Mouse (Mus musculus) MEL (cell line): ENCODE data around the gene Gm2310. TPM values are rescaled to one million over a fixed set of nuclear protein-coding genes. Genes with fewer than 3 reads are reported as not detected.

Experiments used
- DNase-seq: peaks from one replicate; pipeline ENCODE4 v3.0.0; 2011; ENCODE audit warnings: low read depth, low spot score
- H3K27ac ChIP-seq: 2 replicates; pipeline ENCODE4 v1.5.1; 2012; ENCODE audit warnings: low read depth, mild to moderate bottlenecking, control low read depth, low read length, moderate library complexity; ENCODE audit not compliant: control insufficient read depth
- H3K27me3 ChIP-seq, 2 experiments: fragments of 150-350 bp in 1 of 2; sonication (generic) in 1 of 2; 2 replicates each; pipeline ENCODE4 v1.6.1; 2012; ENCODE audit warnings: low read length in 2 of 2, mild to moderate bottlenecking in 2 of 2, improper control_type of control experiment in 1 of 2, moderate library complexity in 1 of 2; ENCODE audit not compliant: insufficient read depth in 2 of 2, control insufficient read depth in 1 of 2
- H3K36me3 ChIP-seq, 2 experiments: 2 replicates each; pipeline ENCODE4 v1.6.1; 2012 to 2014; ENCODE audit warnings: low read length in 2 of 2, improper control_type of control experiment in 1 of 2, inconsistent platforms in 1 of 2, mild to moderate bottlenecking in 1 of 2; ENCODE audit not compliant: insufficient read depth in 2 of 2, control insufficient read depth in 1 of 2
- H3K4me1 ChIP-seq, 2 experiments: fragments of 150-350 bp in 1 of 2; sonication (generic) in 1 of 2; 2 replicates each; pipeline ENCODE4 v1.6.1; 2012; ENCODE audit warnings: low read length in 2 of 2, improper control_type of control experiment in 1 of 2, mild to moderate bottlenecking in 1 of 2; ENCODE audit not compliant: insufficient read depth in 2 of 2, control insufficient read depth in 1 of 2
- H3K4me3 ChIP-seq, 2 experiments: fragments of 150-350 bp in 1 of 2; sonication (generic) in 1 of 2; 2 replicates each; pipeline ENCODE4 v1.5.1; 2012; ENCODE audit warnings: low read depth in 2 of 2, low read length in 2 of 2, mild to moderate bottlenecking in 2 of 2, moderate library complexity in 2 of 2, control low read depth in 1 of 2, improper control_type of control experiment in 1 of 2; ENCODE audit not compliant: control insufficient read depth in 1 of 2, insufficient read depth in 1 of 2
- H3K79me2 ChIP-seq: 2 replicates; pipeline ENCODE4 v1.6.1; 2012; ENCODE audit warnings: mild to moderate bottlenecking, low read length, moderate library complexity; ENCODE audit not compliant: control insufficient read depth, poor library complexity, insufficient read depth
- H3K9ac ChIP-seq: 2 replicates; pipeline ENCODE4 v1.6.1; 2012; ENCODE audit warnings: low read depth, mild to moderate bottlenecking, control low read depth, low read length, moderate library complexity; ENCODE audit not compliant: control insufficient read depth, poor library complexity, severe bottlenecking
- H3K9me3 ChIP-seq: fragments of 150-350 bp; sonication (generic); replicated peaks from 2 replicates; pipeline ENCODE4 v1.6.1; 2012; ENCODE audit warnings: mild to moderate bottlenecking, low read length, improper control_type of control experiment, moderate library complexity; ENCODE audit not compliant: insufficient read depth
- CTCF ChIP-seq, 3 experiments: IDR thresholded peaks in 2 of 3; conservative IDR thresholded peaks in 1 of 3; 2 replicates each; pipeline ENCODE4 v1.5.1; 2011 to 2012; ENCODE audit warnings: low read length in 3 of 3, low read depth in 2 of 3, mild to moderate bottlenecking in 2 of 3, improper control_type of control experiment in 1 of 3, inconsistent platforms in 1 of 3, mixed read lengths in 1 of 3, moderate library complexity in 1 of 3; ENCODE audit not compliant: control insufficient read depth in 1 of 3, insufficient read depth in 1 of 3, poor library complexity in 1 of 3, severe bottlenecking in 1 of 3
- E2F4 ChIP-seq: IDR thresholded peaks from 2 replicates; pipeline ENCODE4 v1.6.1; 2011; ENCODE audit warnings: low read depth, low read length, improper control_type of control experiment, borderline replicate concordance
- EP300 ChIP-seq, 2 experiments: IDR thresholded peaks; 2 replicates each; pipeline ENCODE4 v1.6.1; 2011; ENCODE audit warnings: improper control_type of control experiment in 2 of 2, low read length in 2 of 2, low read depth in 1 of 2, mild to moderate bottlenecking in 1 of 2
- HCFC1 ChIP-seq: IDR thresholded peaks from 2 replicates; pipeline ENCODE4 v1.6.1; 2012; ENCODE audit warnings: low read depth, mild to moderate bottlenecking, inconsistent platforms, low read length, improper control_type of control experiment, moderate library complexity
- JUND ChIP-seq: IDR thresholded peaks from 2 replicates; pipeline ENCODE4 v1.6.1; 2011; ENCODE audit warnings: low read depth, mild to moderate bottlenecking, improper control_type of control experiment, low read length
- MAX ChIP-seq: IDR thresholded peaks from 2 replicates; pipeline ENCODE4 v1.6.1; 2011; ENCODE audit warnings: low read length, improper control_type of control experiment
- MXI1 ChIP-seq: IDR thresholded peaks from 2 replicates; pipeline ENCODE4 v1.6.1; 2011; ENCODE audit warnings: mild to moderate bottlenecking, low read depth, low read length, improper control_type of control experiment
- MYB ChIP-seq: IDR thresholded peaks from 2 replicates; pipeline ENCODE4 v1.6.1; 2011; ENCODE audit warnings: mild to moderate bottlenecking, low read depth, low read length, improper control_type of control experiment
- MYC ChIP-seq: IDR thresholded peaks from 2 replicates; pipeline ENCODE4 v1.6.1; 2011; ENCODE audit warnings: low read depth, mild to moderate bottlenecking, low read length, improper control_type of control experiment, moderate library complexity
- NELFE ChIP-seq: IDR thresholded peaks from 2 replicates; pipeline ENCODE4 v1.6.1; 2011; ENCODE audit warnings: low read depth, low read length, improper control_type of control experiment
- POLR2A ChIP-seq, 2 experiments: IDR thresholded peaks; 2 replicates each; pipeline ENCODE4 v1.6.1; 2011 to 2012; ENCODE audit warnings: low read length in 2 of 2, mild to moderate bottlenecking in 2 of 2, control low read depth in 1 of 2, improper control_type of control experiment in 1 of 2, low read depth in 1 of 2, moderate library complexity in 1 of 2; ENCODE audit not compliant: control insufficient read depth in 1 of 2, insufficient read depth in 1 of 2, poor library complexity in 1 of 2
- POLR2AphosphoS2 ChIP-seq: IDR thresholded peaks from 2 replicates; pipeline ENCODE4 v1.6.1; 2011; ENCODE audit warnings: low read length, improper control_type of control experiment
- SIN3A ChIP-seq: IDR thresholded peaks from 2 replicates; pipeline ENCODE4 v1.6.1; 2012; ENCODE audit warnings: low read length, improper control_type of control experiment, inconsistent platforms
- TAL1 ChIP-seq: IDR thresholded peaks from 2 replicates; pipeline ENCODE4 v1.6.1; 2012; ENCODE audit warnings: mild to moderate bottlenecking, inconsistent platforms, low read length, moderate library complexity, mixed read lengths
- TCF12 ChIP-seq: IDR thresholded peaks from 2 replicates; pipeline ENCODE4 v1.6.1; 2014; ENCODE audit warnings: low read depth, mild to moderate bottlenecking, inconsistent platforms, low read length, improper control_type of control experiment, moderate library complexity
- UBTF ChIP-seq: IDR thresholded peaks from 2 replicates; pipeline ENCODE4 v1.6.1; 2012; ENCODE audit warnings: low read depth, mild to moderate bottlenecking, inconsistent platforms, low read length, improper control_type of control experiment, moderate library complexity, borderline replicate concordance; ENCODE audit not compliant: insufficient read depth
- USF1 ChIP-seq: IDR thresholded peaks from 2 replicates; pipeline ENCODE4 v1.6.1; 2014; ENCODE audit warnings: low read depth, mild to moderate bottlenecking, inconsistent platforms, low read length, improper control_type of control experiment, moderate library complexity
- USF2 ChIP-seq, 2 experiments: IDR thresholded peaks; 2 replicates each; pipeline ENCODE4 v1.6.1; 2011 to 2012; ENCODE audit warnings: improper control_type of control experiment in 2 of 2, low read length in 2 of 2, borderline replicate concordance in 1 of 2, inconsistent platforms in 1 of 2, low read depth in 1 of 2, mild to moderate bottlenecking in 1 of 2; ENCODE audit not compliant: insufficient read depth in 1 of 2
- ZC3H11A ChIP-seq: IDR thresholded peaks from 2 replicates; pipeline ENCODE4 v1.6.1; 2012; ENCODE audit warnings: low read depth, mild to moderate bottlenecking, inconsistent platforms, low read length, improper control_type of control experiment
- ZMIZ1 ChIP-seq: IDR thresholded peaks from 2 replicates; pipeline ENCODE4 v1.6.1; 2012; ENCODE audit warnings: low read depth, mild to moderate bottlenecking, inconsistent platforms, low read length, improper control_type of control experiment, moderate library complexity
- ZNF384 ChIP-seq: IDR thresholded peaks from 2 replicates; pipeline ENCODE4 v1.6.1; 2012; ENCODE audit warnings: low read depth, mild to moderate bottlenecking, inconsistent platforms, low read length, improper control_type of control experiment
- polyA plus RNA-seq, 2 experiments: library from polyadenylated mRNA; stranded (reverse) in 1 of 2; unstranded in 1 of 2; fragments of >175 nt in 1 of 2; fragments of >200 nt in 1 of 2; gene quantifications; 2 replicates each; pipeline versions ENCODE4 v1.2.1 to v1.2.4; 2012; ENCODE audit warnings: low replicate concordance in 2 of 2, low read depth in 1 of 2; ENCODE audit not compliant: insufficient read length in 2 of 2, insufficient read depth in 1 of 2, missing spikeins in 1 of 2
- total RNA-seq: library from RNA; depleted of rRNA; stranded (reverse); fragments of 300-350 nt; gene quantifications from 2 replicates; pipeline ENCODE4 v1.2.3, GENCODE M21; 2012

The Gm2310 gene
- total and polyA plus RNA-seq, 3 experiments: 0.06 TPM; not detected in 2

- no peaks in the 10 kb centered on the region for H3K4me1 ChIP-seq
- no peak for TF ChIP-seq HCFC1
- no peak for TF ChIP-seq USF2 (IDR thresholded peaks at IDR 0.05; ENCODE audit: borderline replicate concordance in 1 of 2, insufficient read depth in 1 of 2, low read depth in 1 of 2, low read length in 2 of 2)
- no peak for TF ChIP-seq EP300 (IDR thresholded peaks at IDR 0.05; ENCODE audit: low read depth in 1 of 2, low read length in 2 of 2)
- peak; percentile 70 for TF ChIP-seq USF1
- no peak for TF ChIP-seq E2F4
- no peak for TF ChIP-seq ZC3H11A
- no peak for TF ChIP-seq NELFE
- no peaks in the 10 kb centered on the region for H3K36me3 ChIP-seq
- no peak overlapping the region for H3K27ac ChIP-seq
- no peak for DNase-seq
- H3K9ac ChIP-seq: no peak overlapping the region
- no peaks in the 10 kb centered on the region for H3K79me2 ChIP-seq
- no peak overlapping the region for H3K4me3 ChIP-seq
- H3K27me3 ChIP-seq: peaks cover 5 to 12% of the 10 kb centered on the region in 2 experiments
- no peaks in the 10 kb centered on the region for H3K9me3 ChIP-seq
Observed at GRCm38 (mm10) chr15:8563423-8564194, 43.9 kb upstream of the Gm2310 start.

GRCm38 (mm10) chr15:8562776-8563175 is 43.0 kb upstream of the Gm2310 start:
- Histone ChIP-seq H3K27me3 (peaks cover 5 to 12% of the 10 kb centered on the region in 2 experiments), H3K9me3 (no peaks in the 10 kb centered on the region), H3K4me3 (no peak overlapping the region), H3K79me2 (no peaks in the 10 kb centered on the region), H3K27ac (no peak overlapping the region), H3K4me1 (no peaks in the 10 kb centered on the region), H3K36me3 (no peaks in the 10 kb centered on the region), H3K9ac (no peak overlapping the region)
- no peak for DNase-seq
- TF ChIP-seq CTCF (IDR thresholded peaks at IDR 0.05 in 2 of 3, conservative IDR thresholded peaks at IDR 0.05 in 1 of 3; ENCODE audit: control insufficient read depth in 1 of 3, insufficient read depth in 1 of 3, low read depth in 2 of 3, low read length in 3 of 3, poor library complexity in 1 of 3, severe bottlenecking in 1 of 3) (no peak), MYB (no peak), POLR2A (IDR thresholded peaks at IDR 0.05; ENCODE audit: control insufficient read depth in 1 of 2, insufficient read depth in 1 of 2, low read depth in 1 of 2, low read length in 2 of 2, poor library complexity in 1 of 2) (no peak), NELFE (no peak), ZMIZ1 (no peak), HCFC1 (no peak), TCF12 (no peak), MXI1 (no peak), SIN3A (no peak), TAL1 (no peak), POLR2AphosphoS2 (no peak), ZNF384 (no peak), UBTF (no peak), JUND (no peak), EP300 (IDR thresholded peaks at IDR 0.05; ENCODE audit: low read depth in 1 of 2, low read length in 2 of 2) (no peak), MYC (no peak), MAX (no peak)
- TF ChIP-seq, all 39 proteins: peak for 0
